Mouse (Mus musculus) E14TG2a.4 (cell line): ENCODE measurements around the gene Lrrc74b.
"Not testable (repeated sequence)": the region's sequence is repeated elsewhere in the genome, so short reads cannot be mapped to it uniquely, and the experiment has no call there.

Experiments used
- CTCF ChIP-seq: conservative IDR thresholded peaks from 2 replicates; pipeline ENCODE4 v1.5.1; 2014; ENCODE audit warnings: low read length
- POU5F1 ChIP-seq: IDR thresholded peaks from 2 replicates; pipeline ENCODE4 v1.6.1; 2014; ENCODE audit warnings: low read length, borderline replicate concordance

DNA sequence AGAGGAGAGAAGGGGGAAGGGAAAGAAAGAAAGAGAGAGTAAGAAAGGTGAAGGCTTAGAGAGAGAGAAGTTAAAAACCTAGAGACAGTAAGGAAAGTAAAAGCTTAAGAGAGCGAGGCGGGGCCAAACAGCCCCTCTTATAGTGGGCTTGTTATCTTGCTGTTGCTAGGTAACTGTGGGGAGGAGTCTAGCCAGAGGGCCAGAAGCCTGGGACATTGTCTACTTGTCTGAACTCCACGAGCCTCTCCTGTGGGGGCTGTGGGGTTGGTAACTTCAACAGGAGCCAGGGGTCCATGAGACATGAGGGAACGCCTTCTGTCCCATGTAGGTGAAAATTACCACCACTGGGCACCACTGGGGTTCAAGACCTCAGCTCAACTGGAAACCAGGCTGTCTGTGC, 6.3 kb downstream of the Lrrc74b start:
- not testable (repeated sequence) for TF ChIP-seq CTCF, POU5F1
